ENCODE assay signal across 11 mouse cellular contexts in genomic region chr17:73711919-73712318, GRCm38 (mm10). TPM values are rescaled to one million over a fixed set of nuclear protein-coding genes. Genes with fewer than 3 reads are reported as not detected.
A peak's percentile ranks its signal among the peaks of the same experiment; 100 is the strongest.
DNase-seq lines count a peak whose midpoint lies in the region; ATAC-seq and TF ChIP-seq lines count a peak whose summit lies in the region.
"Had no signal": no experiment of that assay in that cellular context is flagged by ENCODE, and none has a peak within 500 bp of the region (broad histone marks: within the 10 kb centered on the region; RNA-seq: fewer than 3 reads in every experiment).

No protein-coding gene starts in this region.

- no peak overlapping the region for H3K9ac ChIP-seq in kidney, embryonic 14.5 days (ENCODE audit: low read depth, low read length)
- H3K9ac ChIP-seq in midbrain, embryonic 16.5 days (ENCODE audit: low read depth, low read length), result no peak overlapping the region
- H3K9ac ChIP-seq: embryonic facial prominence, embryonic 12.5 days; limb, embryonic 12.5 days had no signal

- ATAC-seq in kidney, embryonic 14.5 days (ENCODE audit: low FRiP score, low TSS enrichment), result no peak
- ATAC-seq in midbrain, embryonic 16.5 days, result no peak

- peak; percentile 70 for DNase-seq in kidney, adult 2 months
- peak; percentile 54 to 62 for DNase-seq in cerebellum, postnatal 36 days
- DNase-seq in layer of hippocampus, postnatal 10 days (ENCODE audit: low spot score in 2 of 2), result peak; percentile 37 to 56
- peak; percentile 62 for DNase-seq in right cerebral cortex, postnatal 14 days
- DNase-seq in urinary bladder, postnatal 25 days (ENCODE audit: low spot score), result no peak
- no peak for DNase-seq in T-cell, adult 2 months (ENCODE audit: low spot score)
- DNase-seq: lung, postnatal 4 days had no signal

- WGBS in kidney, adult 2 months, result 67% methylated on average over 15 of the region's 15 CpGs
- WGBS in kidney, embryonic 14.5 days, result 72% methylated on average over 15 of the region's 15 CpGs
- WGBS in midbrain, embryonic 16.5 days, result 74% methylated on average over 15 of the region's 15 CpGs

- H3K9me3 ChIP-seq in kidney, embryonic 14.5 days (ENCODE audit: control insufficient read depth, low read length), result peaks cover 4% of the 10 kb centered on the region; the same call in 1 of the 2 replicates
- no peaks in the 10 kb centered on the region for H3K9me3 ChIP-seq in midbrain, embryonic 16.5 days (replicated peaks; ENCODE audit: control insufficient read depth, low read length, poor library complexity, severe bottlenecking)

- no peaks in the 10 kb centered on the region for H3K36me3 ChIP-seq in kidney, adult 2 months (ENCODE audit: control insufficient read depth, insufficient read depth, low read length)
- H3K36me3 ChIP-seq in kidney, embryonic 14.5 days (ENCODE audit: control insufficient read depth, insufficient read depth, low read length), result no peaks in the 10 kb centered on the region
- no peaks in the 10 kb centered on the region for H3K36me3 ChIP-seq in midbrain, embryonic 16.5 days (ENCODE audit: control insufficient read depth, insufficient read depth, low read length)
- H3K36me3 ChIP-seq: embryonic facial prominence, embryonic 12.5 days; limb, embryonic 12.5 days had no signal

- no peak overlapping the region for H3K4me2 ChIP-seq in kidney, embryonic 14.5 days (replicated peaks; ENCODE audit: low read depth, low read length)
- H3K4me2 ChIP-seq in midbrain, embryonic 16.5 days (ENCODE audit: low read length), result no peak overlapping the region; the same call in 1 of the 2 replicates
- H3K4me2 ChIP-seq: embryonic facial prominence, embryonic 12.5 days; limb, embryonic 12.5 days had no signal

- peaks cover 14% of the 10 kb centered on the region for H3K4me1 ChIP-seq in kidney, adult 2 months (ENCODE audit: control insufficient read depth, insufficient read depth, low read length)
- no peaks in the 10 kb centered on the region; the same call in 1 of the 2 replicates for H3K4me1 ChIP-seq in kidney, embryonic 14.5 days (ENCODE audit: control insufficient read depth, insufficient read depth, low read length)
- H3K4me1 ChIP-seq in midbrain, embryonic 16.5 days (ENCODE audit: control insufficient read depth, insufficient read depth, low read length), result peaks cover 29% of the 10 kb centered on the region

- H3K4me3 ChIP-seq in kidney, adult 2 months (ENCODE audit: insufficient read depth, low read depth, low read length), result no peak overlapping the region
- H3K4me3 ChIP-seq in kidney, embryonic 14.5 days (ENCODE audit: low read length), result no peak overlapping the region
- H3K4me3 ChIP-seq in midbrain, embryonic 16.5 days (ENCODE audit: low read depth, low read length), result no peak overlapping the region
- H3K4me3 ChIP-seq: embryonic facial prominence, embryonic 12.5 days; limb, embryonic 12.5 days had no signal

- peak overlapping the region; percentile 90 for H3K27ac ChIP-seq in kidney, adult 2 months (ENCODE audit: insufficient read depth, low read depth, low read length)
- H3K27ac ChIP-seq in kidney, embryonic 14.5 days (ENCODE audit: low read depth, low read length), result no peak overlapping the region
- no peak overlapping the region for H3K27ac ChIP-seq in midbrain, embryonic 16.5 days (ENCODE audit: low read length)
- H3K27ac ChIP-seq: embryonic facial prominence, embryonic 12.5 days; limb, embryonic 12.5 days had no signal

- no peaks in the 10 kb centered on the region for H3K27me3 ChIP-seq in kidney, adult 2 months (replicated peaks; ENCODE audit: control insufficient read depth, insufficient read depth, low read length)
- H3K27me3 ChIP-seq in kidney, embryonic 14.5 days (ENCODE audit: control insufficient read depth, insufficient read depth, low read length), result peaks cover 36% of the 10 kb centered on the region
- H3K27me3 ChIP-seq in midbrain, embryonic 16.5 days (ENCODE audit: control insufficient read depth, insufficient read depth, low read depth, low read length), result no peaks in the 10 kb centered on the region

- TF ChIP-seq CTCF in kidney, adult 2 months (conservative IDR thresholded peaks at IDR 0.05; ENCODE audit: insufficient read depth, insufficient read length, low read depth, low read length), result no peak

- TF ChIP-seq POLR2A in kidney, adult 2 months (IDR thresholded peaks at IDR 0.05; ENCODE audit: low read depth, low read length), result no peak

RNA-seq across cellular contexts. Expression of gene Galnt14, which starts 1.7 kb away (rescaled TPM):
- 43.7 and 45.9 TPM in 2 replicates for polyA plus RNA-seq in kidney, adult 2 months (2012; rRNA removed)
- 8.8 and 9.7 TPM in 2 replicates for polyA plus RNA-seq in kidney, embryonic 14.5 days (2014; fragmentation: Nextera tagmentation; extraction: Ambion mirVana)
- 10 to 100 TPM; 26.3 to 26.9 TPM for total RNA-seq in layer of hippocampus, postnatal 10 days (2021)
- polyA plus RNA-seq in midbrain, embryonic 16.5 days (2015; fragmentation: Nextera tagmentation; extraction: Ambion mirVana), result 20.4 and 25.2 TPM in 2 replicates

Comparison
In these comparisons a context has a peak if more than half of its experiments do, and no peak if none do; other contexts are left out.
1. DNase-seq: peak in kidney, adult 2 months (single experiment), cerebellum, postnatal 36 days (2 of 2), layer of hippocampus, postnatal 10 days (2 of 2) and right cerebral cortex, postnatal 14 days (single experiment); none in urinary bladder, postnatal 25 days (single experiment) and T-cell, adult 2 months (single experiment).